ENCODE assay signal across 19 mouse cellular contexts in the genomic region with DNA sequence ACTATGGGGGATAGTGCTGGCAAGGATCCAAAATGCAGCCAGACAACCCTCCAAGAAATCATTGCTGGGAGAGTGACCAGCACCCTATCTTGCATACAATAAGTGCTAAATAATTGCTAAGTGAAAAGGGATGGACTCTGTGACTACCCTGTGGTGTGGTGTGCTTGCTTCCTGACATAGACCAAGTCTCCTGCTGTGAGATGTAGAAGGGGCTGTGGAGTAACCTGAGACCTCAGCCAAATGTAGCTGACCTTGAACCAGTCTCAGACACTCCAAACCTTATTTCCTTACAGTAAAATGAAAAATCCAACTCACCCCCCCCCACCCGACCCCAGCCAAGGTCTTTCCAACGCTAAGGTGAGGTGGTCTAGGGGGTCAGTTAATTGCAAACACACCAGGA.
DNase-seq lines count a peak whose midpoint lies in the region; TF ChIP-seq lines count a peak whose summit lies in the region.
"Had no signal": no experiment of that assay in that cellular context is flagged by ENCODE, and none has a peak within 500 bp of the region (broad histone marks: within the 10 kb centered on the region; RNA-seq: fewer than 3 reads in every experiment).

No protein-coding gene starts in this region.

- TF ChIP-seq CTCF in left cerebral cortex, adult 2 months (IDR thresholded peaks at IDR 0.05): no peak

- DNase-seq in ES-CJ7 (ENCODE audit: low read depth, low spot score): peak; percentile 65
- peak; percentile 63 for DNase-seq in R1 (ENCODE audit: low read depth, low spot score)
- DNase-seq in ZHBTc4 (ENCODE audit: low read depth, low spot score): peak; percentile 51
- DNase-seq in left cerebral cortex, adult 2 months (ENCODE audit: extremely low spot score in 1 of 2, low spot score in 2 of 2): no peak
- no peak for DNase-seq in lung, postnatal 25 days (ENCODE audit: low spot score)
- DNase-seq in left cerebral cortex, postnatal 10 days (ENCODE audit: extremely low spot score in 1 of 2, low spot score in 2 of 2): no peak
- DNase-seq: adrenal gland, adult 2 months; adrenal gland, adult 8-10 months; adrenal gland, postnatal 10 days; adrenal gland, postnatal 14 days; adrenal gland, postnatal 25 days; adrenal gland, postnatal 36 days; B cell, adult 2 months; cerebellum, adult 11 months; cerebellum, adult 11-12 months; cerebellum, adult 18-20 months; cerebellum, adult 2 months; cerebellum, adult 8-10 months; cerebellum, adult 9-10 months had no signal

- intact Hi-C loops in left cerebral cortex, adult 2 months (cut with DNase I): no loop called here
- intact Hi-C loops in left cerebral cortex, postnatal 10 days (cut with DNase I): no loop called here

- H3K4me3 ChIP-seq in left cerebral cortex, adult 2 months: no peak overlapping the region

- no peak overlapping the region for H3K27ac ChIP-seq in left cerebral cortex, adult 2 months

Comparison
In these comparisons a context has a peak if more than half of its experiments do, and no peak if none do; other contexts are left out.
1. DNase-seq: peak in ES-CJ7 (single experiment), R1 (single experiment) and ZHBTc4 (single experiment); none in left cerebral cortex, adult 2 months (0 of 2), lung, postnatal 25 days (single experiment) and left cerebral cortex, postnatal 10 days (0 of 2).